Mouse (Mus musculus) gastrocnemius, postnatal 4 days (tissue): ENCODE measurements around the gene Endou. TPM values are rescaled to one million over a fixed set of nuclear protein-coding genes. Genes with fewer than 3 reads are reported as not detected.
"Not testable (repeated sequence)": the region's sequence is repeated elsewhere in the genome, so short reads cannot be mapped to it uniquely, and the experiment has no call there.

Source experiments
- DNase-seq, 2 experiments: peaks; one replicate each; pipeline ENCODE4 v3.0.0; 2021 to 2022; ENCODE audit warnings: low spot score in 2 of 2, mixed read lengths in 2 of 2
- total RNA-seq, 2 experiments: library from RNA; stranded (reverse); gene quantifications; 2 replicates each; pipeline ENCODE4 v1.2.3; 2021

The Endou gene
- total RNA-seq, 2 experiments from 2014 or later = 0.74 to 0.86 TPM

- no peak for DNase-seq
These were observed 34.5 kb downstream of the Endou start for GRCm38 (mm10) chr15:97696616-97697015.

- DNase-seq = no peak
These were observed 37.7 kb downstream of the Endou start for GRCm38 (mm10) chr15:97693411-97693810.

GRCm38 (mm10) chr15:97684118-97684517 is 47.0 kb downstream of the Endou start:
- DNase-seq = no peak

- no peak for DNase-seq
These were observed 49.1 kb downstream of the Endou start for GRCm38 (mm10) chr15:97682053-97682452.

- DNase-seq = no peak
These were observed 51.0 kb downstream of the Endou start for GRCm38 (mm10) chr15:97679991-97680681.

- DNase-seq = no peak
These were observed 53.8 kb downstream of the Endou start for GRCm38 (mm10) chr15:97677341-97677740.

- DNase-seq = no peak
These were observed 55.2 kb downstream of the Endou start for GRCm38 (mm10) chr15:97675927-97676326.

GRCm38 (mm10) chr15:97674423-97674822 is 56.7 kb downstream of the Endou start:
- DNase-seq = no peak

- no peak for DNase-seq
These were observed 57.7 kb downstream of the Endou start for GRCm38 (mm10) chr15:97673256-97674000.

GRCm38 (mm10) chr15:97672211-97672765 is 58.9 kb downstream of the Endou start:
- DNase-seq = no peak

GRCm38 (mm10) chr15:97670554-97670953 is 60.6 kb downstream of the Endou start:
- no peak for DNase-seq

- DNase-seq = not testable (repeated sequence)
These were observed 62.8 kb downstream of the Endou start for GRCm38 (mm10) chr15:97668158-97668877.

GRCm38 (mm10) chr15:97667437-97667836 is 63.7 kb downstream of the Endou start:
- DNase-seq = peak in 1 of 2 experiments; percentile 50

- no peak for DNase-seq
These were observed 64.7 kb downstream of the Endou start for GRCm38 (mm10) chr15:97666457-97666770.

- DNase-seq = no peak
These were observed 65.2 kb downstream of the Endou start for GRCm38 (mm10) chr15:97665770-97666456.

- DNase-seq = no peak
These were observed 66.0 kb downstream of the Endou start for GRCm38 (mm10) chr15:97664981-97665668.

- DNase-seq = peak in 1 of 2 experiments; percentile 69
These were observed 67.3 kb downstream of the Endou start for GRCm38 (mm10) chr15:97663750-97664406.
